Mouse (Mus musculus): ENCODE data around the gene Cdc42se2. TPM values are rescaled to one million over a fixed set of nuclear protein-coding genes. Genes with fewer than 3 reads are reported as not detected.

Gene Cdc42se2
- polyA plus RNA-seq, 1 experiment from 2014 or later, result 65.1 TPM

DNA sequence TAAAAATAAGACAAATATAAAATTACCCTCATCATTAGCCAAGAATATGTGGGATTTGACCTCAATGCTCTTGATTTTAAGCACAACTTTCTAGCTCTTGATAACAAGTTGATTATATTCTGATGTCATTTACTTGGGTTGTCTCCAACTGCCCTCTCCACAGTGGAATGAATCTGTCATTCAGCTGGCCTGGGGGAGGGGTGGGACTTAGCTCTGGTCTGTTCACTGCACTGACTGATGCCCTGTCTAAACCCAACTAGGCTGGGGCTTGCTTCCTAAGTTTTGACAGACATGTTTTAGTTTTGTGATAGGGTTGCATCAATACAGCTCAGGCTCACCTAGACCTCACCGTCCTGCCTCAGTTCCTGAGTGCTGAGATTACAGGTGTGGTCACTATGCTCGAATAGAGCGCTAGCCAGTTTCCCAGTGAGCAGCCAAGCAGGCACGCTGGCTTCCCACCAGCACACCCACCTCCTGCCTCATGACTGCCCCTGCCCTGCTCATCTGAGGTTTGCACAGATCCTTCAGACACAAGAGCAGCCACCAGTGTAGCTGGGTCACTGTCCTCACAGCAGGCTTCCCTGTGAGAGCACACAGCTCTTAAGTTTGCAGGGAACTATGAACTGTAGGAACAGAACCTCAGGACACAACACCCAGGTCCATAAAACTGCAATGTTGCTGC is 63.0 kb downstream of the Cdc42se2 start:
- H3K4me2 ChIP-seq (ENCODE audit: low read length), result no peak overlapping the region
- H3K4me1 ChIP-seq (ENCODE audit: control insufficient read depth in 2 of 2, insufficient read depth in 2 of 2, low read length in 2 of 2), result peaks cover 26 to 52% of the 10 kb centered on the region in 2 experiments
- peak; percentile 55 for ATAC-seq (ENCODE audit: insufficient number of reproducible peaks, insufficient read depth, low FRiP score, low read depth)
- no peaks in the 10 kb centered on the region for H3K9me3 ChIP-seq (ENCODE audit: control insufficient read depth, low read length)
- no peaks in the 10 kb centered on the region for H3K27me3 ChIP-seq (ENCODE audit: control insufficient read depth, insufficient read depth, low read length)
- WGBS, result 48% methylated on average over 4 of the region's 4 CpGs
- no peak overlapping the region for H3K4me3 ChIP-seq (ENCODE audit: control insufficient read depth in 1 of 2, insufficient read depth in 1 of 2, low read depth in 1 of 2, low read length in 2 of 2)
- peak overlapping the region; percentile 46 to 81; a peak in 3 of 4 replicates for H3K27ac ChIP-seq (replicated peaks in 1 of 2; ENCODE audit: control insufficient read depth in 1 of 2, insufficient read depth in 1 of 2, low read depth in 2 of 2, low read length in 2 of 2)
- peak overlapping the region; percentile 31; the same call in 1 of the 2 replicates for H3K9ac ChIP-seq (ENCODE audit: low read length)
- H3K36me3 ChIP-seq (ENCODE audit: control insufficient read depth, insufficient read depth, low read length), result peaks cover 23% of the 10 kb centered on the region; the same call in 1 of the 2 replicates

DNA sequence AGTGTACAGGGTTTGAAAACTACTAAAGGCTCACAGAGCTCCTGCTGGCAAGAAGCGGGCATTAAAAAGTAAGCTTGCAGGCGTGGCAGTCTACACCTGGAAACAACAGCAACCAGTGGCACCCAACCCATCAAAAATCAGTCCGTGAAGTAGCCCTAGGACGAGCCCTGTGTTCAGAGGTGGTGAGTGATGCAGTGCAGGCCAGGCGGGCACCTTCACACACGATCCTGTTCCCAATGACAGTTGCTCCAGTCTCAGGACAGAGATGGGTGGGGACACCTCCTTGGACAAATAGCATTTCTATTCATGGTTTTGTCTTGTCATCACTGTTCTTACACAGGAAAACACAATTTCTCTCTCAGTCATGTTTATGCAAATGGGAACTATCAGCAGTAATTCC is 65.4 kb downstream of the Cdc42se2 start:
- 0 out of 2 replicates have a peak, but pooled peaks have one; percentile 49 for ATAC-seq (ENCODE audit: insufficient number of reproducible peaks, insufficient read depth, low FRiP score, low read depth)
- peak overlapping the region; percentile 24 to 29; a peak in 3 of 4 replicates for H3K27ac ChIP-seq (replicated peaks in 1 of 2; ENCODE audit: control insufficient read depth in 1 of 2, insufficient read depth in 1 of 2, low read depth in 2 of 2, low read length in 2 of 2)
- H3K4me2 ChIP-seq (ENCODE audit: low read length), result no peak overlapping the region
- H3K9ac ChIP-seq (ENCODE audit: low read length), result no peak overlapping the region
- H3K36me3 ChIP-seq (ENCODE audit: control insufficient read depth, insufficient read depth, low read length), result peaks cover 41% of the 10 kb centered on the region
- H3K27me3 ChIP-seq (ENCODE audit: control insufficient read depth, insufficient read depth, low read length), result no peaks in the 10 kb centered on the region
- no peaks in the 10 kb centered on the region for H3K9me3 ChIP-seq (ENCODE audit: control insufficient read depth, low read length)
- 39% methylated on average over 6 of the region's 6 CpGs for WGBS
- no peak overlapping the region for H3K4me3 ChIP-seq (ENCODE audit: control insufficient read depth in 1 of 2, insufficient read depth in 1 of 2, low read depth in 1 of 2, low read length in 2 of 2)
- peaks cover 20 to 45% of the 10 kb centered on the region in 2 experiments for H3K4me1 ChIP-seq (ENCODE audit: control insufficient read depth in 2 of 2, insufficient read depth in 2 of 2, low read length in 2 of 2)

DNA sequence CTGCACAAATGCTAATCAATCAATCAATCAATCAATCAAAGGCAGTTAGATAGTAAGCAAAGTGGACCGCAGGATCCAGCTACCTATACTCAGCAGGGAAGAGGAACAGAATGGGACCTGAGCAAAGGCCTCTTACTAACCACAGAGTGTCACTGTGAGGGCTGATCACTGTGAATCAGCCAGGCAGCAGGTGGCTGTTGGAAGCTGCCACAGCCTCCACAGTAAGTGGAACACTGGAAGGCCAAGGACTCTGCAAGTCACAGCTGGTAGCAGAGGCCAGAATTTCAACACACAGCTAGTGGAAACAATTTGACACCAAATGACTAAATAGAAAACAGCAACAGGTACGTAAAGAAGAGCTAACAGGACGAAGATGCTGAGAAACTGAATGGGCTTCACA is 68.9 kb downstream of the Cdc42se2 start:
- Histone ChIP-seq H3K9ac (ENCODE audit: low read length) (no peak overlapping the region), H3K4me2 (ENCODE audit: low read length) (no peak overlapping the region), H3K4me1 (ENCODE audit: control insufficient read depth in 2 of 2, insufficient read depth in 2 of 2, low read length in 2 of 2) (peaks cover 7 to 15% of the 10 kb centered on the region in 2 experiments), H3K36me3 (ENCODE audit: control insufficient read depth, insufficient read depth, low read length) (peaks cover 55% of the 10 kb centered on the region), H3K9me3 (ENCODE audit: control insufficient read depth, low read length) (no peaks in the 10 kb centered on the region), H3K27ac (replicated peaks in 1 of 2; ENCODE audit: control insufficient read depth in 1 of 2, insufficient read depth in 1 of 2, low read depth in 2 of 2, low read length in 2 of 2) (no peak overlapping the region), H3K4me3 (ENCODE audit: control insufficient read depth in 1 of 2, insufficient read depth in 1 of 2, low read depth in 1 of 2, low read length in 2 of 2) (no peak overlapping the region), H3K27me3 (ENCODE audit: control insufficient read depth, insufficient read depth, low read length) (no peaks in the 10 kb centered on the region)
- ATAC-seq (ENCODE audit: insufficient number of reproducible peaks, insufficient read depth, low FRiP score, low read depth), result no peak
- 90% methylated on average over 3 of the region's 3 CpGs for WGBS

DNA sequence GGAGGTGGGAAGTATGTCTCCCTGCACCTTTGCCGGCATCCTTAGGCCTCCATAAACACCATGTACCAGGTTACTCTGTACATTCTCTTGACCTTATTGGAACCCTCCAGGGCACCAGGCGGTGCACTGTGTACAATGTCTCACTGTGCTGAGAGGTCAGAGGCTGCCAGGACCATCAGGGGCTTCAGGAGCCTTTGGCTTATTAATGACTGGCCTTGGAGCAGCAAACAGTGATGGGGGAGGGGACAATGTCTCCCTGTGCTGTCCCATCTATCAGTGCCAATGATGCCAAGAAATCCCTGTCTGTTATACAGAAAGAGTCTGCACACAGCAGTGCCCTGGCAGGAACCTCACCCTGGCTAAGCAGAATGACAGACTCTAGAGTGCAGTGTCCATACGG is 69.6 kb downstream of the Cdc42se2 start:
- Histone ChIP-seq H3K4me1 (ENCODE audit: control insufficient read depth in 2 of 2, insufficient read depth in 2 of 2, low read length in 2 of 2) (peaks cover 7 to 15% of the 10 kb centered on the region in 2 experiments), H3K27ac (replicated peaks in 1 of 2; ENCODE audit: control insufficient read depth in 1 of 2, insufficient read depth in 1 of 2, low read depth in 2 of 2, low read length in 2 of 2) (no peak overlapping the region), H3K4me3 (ENCODE audit: control insufficient read depth in 1 of 2, insufficient read depth in 1 of 2, low read depth in 1 of 2, low read length in 2 of 2) (no peak overlapping the region), H3K9ac (ENCODE audit: low read length) (no peak overlapping the region), H3K36me3 (ENCODE audit: control insufficient read depth, insufficient read depth, low read length) (peaks cover 47% of the 10 kb centered on the region), H3K9me3 (ENCODE audit: control insufficient read depth, low read length) (no peaks in the 10 kb centered on the region), H3K27me3 (ENCODE audit: control insufficient read depth, insufficient read depth, low read length) (no peaks in the 10 kb centered on the region), H3K4me2 (ENCODE audit: low read length) (no peak overlapping the region)
- ATAC-seq (ENCODE audit: insufficient number of reproducible peaks, insufficient read depth, low FRiP score, low read depth), result no peak
- WGBS, result 90% methylated on average over 3 of the region's 3 CpGs

GRCm38 (mm10) chr11:54712849-54713248 is 74.6 kb downstream of the Cdc42se2 start:
- no peak for ATAC-seq (ENCODE audit: insufficient number of reproducible peaks, insufficient read depth, low FRiP score, low read depth)
- 61% methylated on average over 2 of the region's 2 CpGs for WGBS
- H3K27me3 ChIP-seq (ENCODE audit: control insufficient read depth, insufficient read depth, low read length), result no peaks in the 10 kb centered on the region

DNA sequence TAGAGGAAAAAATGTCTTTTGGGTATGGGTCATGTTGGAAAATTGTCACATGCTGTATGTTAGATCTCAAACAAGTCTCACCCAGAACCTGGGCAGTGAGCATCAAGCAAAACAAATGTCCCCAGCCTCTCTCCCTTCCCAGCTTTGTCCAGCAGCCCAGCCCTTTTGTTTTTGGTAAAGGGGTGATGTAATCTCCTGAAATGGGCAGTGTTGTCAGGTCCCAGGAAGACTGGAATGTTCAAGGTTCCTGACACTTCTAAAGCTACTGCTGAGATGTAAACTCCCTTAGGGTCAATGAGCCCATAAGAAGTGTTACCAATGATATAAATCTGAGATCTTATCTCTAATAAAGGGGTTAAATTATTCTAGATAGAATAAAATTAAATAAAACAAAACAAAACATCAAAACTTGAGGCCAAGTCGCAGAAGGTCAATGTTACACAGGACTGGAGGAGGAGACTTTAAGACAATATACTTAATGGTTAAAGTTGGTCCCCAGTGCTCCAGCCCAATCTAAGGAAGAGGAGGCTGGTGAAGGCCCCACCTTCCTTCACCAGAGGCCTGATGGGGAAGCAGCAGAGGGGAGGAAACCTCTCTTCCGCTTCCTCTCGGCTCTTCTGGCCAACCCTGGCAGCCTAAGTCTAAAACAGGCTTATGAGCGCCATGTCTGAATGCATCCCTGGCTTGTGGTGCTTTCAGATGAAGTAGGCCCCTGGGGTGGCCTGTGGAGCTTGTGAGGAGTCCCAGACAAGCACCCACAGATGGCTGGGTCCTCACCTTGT is 76.8 kb downstream of the Cdc42se2 start:
- ATAC-seq (ENCODE audit: insufficient number of reproducible peaks, insufficient read depth, low FRiP score, low read depth), result no peak
- Histone ChIP-seq H3K4me1 (ENCODE audit: control insufficient read depth in 2 of 2, insufficient read depth in 2 of 2, low read length in 2 of 2) (peaks cover 3% of the 10 kb centered on the region in 2 experiments; a peak in 2 of 4 replicates), H3K9ac (ENCODE audit: low read length) (no peak overlapping the region), H3K9me3 (ENCODE audit: control insufficient read depth, low read length) (no peaks in the 10 kb centered on the region), H3K27ac (replicated peaks in 1 of 2; ENCODE audit: control insufficient read depth in 1 of 2, insufficient read depth in 1 of 2, low read depth in 2 of 2, low read length in 2 of 2) (0 out of 4 replicates have a peak overlapping the region, but pooled peaks of 1 of the 2 experiments have one; percentile 4), H3K4me2 (ENCODE audit: low read length) (no peak overlapping the region), H3K36me3 (ENCODE audit: control insufficient read depth, insufficient read depth, low read length) (peaks cover 3% of the 10 kb centered on the region), H3K4me3 (ENCODE audit: control insufficient read depth in 1 of 2, insufficient read depth in 1 of 2, low read depth in 1 of 2, low read length in 2 of 2) (no peak overlapping the region), H3K27me3 (ENCODE audit: control insufficient read depth, insufficient read depth, low read length) (no peaks in the 10 kb centered on the region)
- WGBS, result 76% methylated on average over 4 of the region's 4 CpGs

More at GRCm38 (mm10) chr11:54712849-54713248, 74.6 kb downstream of the Cdc42se2 start:
- Histone ChIP-seq H3K36me3 (ENCODE audit: control insufficient read depth, insufficient read depth, low read length) (peaks cover 16% of the 10 kb centered on the region), H3K9ac (ENCODE audit: low read length) (no peak overlapping the region), H3K4me2 (ENCODE audit: low read length) (no peak overlapping the region), H3K4me1 (ENCODE audit: control insufficient read depth in 2 of 2, insufficient read depth in 2 of 2, low read length in 2 of 2) (peaks cover 3% of the 10 kb centered on the region in 2 experiments; a peak in 2 of 4 replicates), H3K27ac (replicated peaks in 1 of 2; ENCODE audit: control insufficient read depth in 1 of 2, insufficient read depth in 1 of 2, low read depth in 2 of 2, low read length in 2 of 2) (no peak overlapping the region), H3K9me3 (ENCODE audit: control insufficient read depth, low read length) (no peaks in the 10 kb centered on the region), H3K4me3 (ENCODE audit: control insufficient read depth in 1 of 2, insufficient read depth in 1 of 2, low read depth in 1 of 2, low read length in 2 of 2) (no peak overlapping the region)

DNA sequence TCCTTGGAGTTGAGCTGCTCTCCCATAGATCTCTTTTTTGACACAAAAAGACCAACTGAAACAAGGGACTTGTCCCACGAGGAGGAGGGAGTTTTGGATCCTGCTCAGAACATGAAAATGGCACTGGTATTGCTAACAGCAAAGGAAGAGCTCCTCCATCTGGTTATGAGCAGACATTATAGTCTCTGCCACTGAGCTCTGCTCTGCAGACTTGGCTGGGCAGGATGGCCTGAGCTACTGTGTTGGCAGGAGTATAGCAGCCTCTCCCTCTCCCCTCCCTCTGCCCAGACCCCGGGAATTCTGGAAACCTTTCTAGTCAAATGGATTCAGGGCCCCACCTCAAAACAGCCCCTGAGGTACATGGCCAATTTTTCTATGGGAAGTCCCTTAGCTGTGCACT is 77.8 kb downstream of the Cdc42se2 start:
- Histone ChIP-seq H3K9ac (ENCODE audit: low read length) (no peak overlapping the region), H3K4me3 (ENCODE audit: control insufficient read depth in 1 of 2, insufficient read depth in 1 of 2, low read depth in 1 of 2, low read length in 2 of 2) (no peak overlapping the region), H3K36me3 (ENCODE audit: control insufficient read depth, insufficient read depth, low read length) (no peaks in the 10 kb centered on the region), H3K27ac (replicated peaks in 1 of 2; ENCODE audit: control insufficient read depth in 1 of 2, insufficient read depth in 1 of 2, low read depth in 2 of 2, low read length in 2 of 2) (no peak overlapping the region), H3K27me3 (ENCODE audit: control insufficient read depth, insufficient read depth, low read length) (no peaks in the 10 kb centered on the region), H3K4me1 (ENCODE audit: control insufficient read depth in 2 of 2, insufficient read depth in 2 of 2, low read length in 2 of 2) (peaks cover 3% of the 10 kb centered on the region in 2 experiments; a peak in 2 of 4 replicates), H3K4me2 (ENCODE audit: low read length) (no peak overlapping the region), H3K9me3 (ENCODE audit: control insufficient read depth, low read length) (no peaks in the 10 kb centered on the region)
- no peak for ATAC-seq (ENCODE audit: insufficient number of reproducible peaks, insufficient read depth, low FRiP score, low read depth)
- 79% methylated on average over 2 of the region's 2 CpGs for WGBS
